Mouse (Mus musculus) gastrocnemius, adult 8-10 months (tissue): Measurements from ENCODE around the gene H2-M10.1. TPM values are rescaled to one million over a fixed set of nuclear protein-coding genes. Genes with fewer than 3 reads are reported as not detected.
"Not testable (repeated sequence)": the region's sequence is repeated elsewhere in the genome, so short reads cannot be mapped to it uniquely, and the experiment has no call there.

Source experiments
- DNase-seq, 2 experiments: peaks; one replicate each; pipeline ENCODE4 v3.0.0; 2022; ENCODE audit warnings: low spot score in 2 of 2
- total RNA-seq, 4 experiments: library from RNA; stranded (reverse); gene quantifications; 2 replicates each; pipeline ENCODE4 v1.2.4; 2022

H2-M10.1 gene
- total RNA-seq, result not detected

DNA sequence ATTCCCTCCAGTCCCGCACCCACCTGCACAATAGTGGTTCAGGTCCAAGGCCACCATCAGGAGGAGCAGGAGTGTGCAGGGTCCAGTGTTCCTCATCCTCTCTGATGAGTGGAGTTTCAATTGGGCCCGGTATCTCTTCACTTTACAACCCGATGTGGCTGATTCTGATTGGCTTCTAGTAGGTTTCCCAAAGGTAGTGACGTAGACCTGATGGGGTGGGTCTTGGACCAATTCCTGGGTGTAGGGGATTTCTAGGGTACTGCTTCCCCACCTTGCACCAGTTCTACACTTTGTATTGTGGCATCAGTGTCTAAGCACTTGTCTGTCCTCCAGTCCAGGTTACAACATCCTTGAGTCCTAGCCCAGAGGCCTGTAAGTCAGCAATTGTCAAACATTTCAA, at the start of gene H2-M10.1:
TSS of gene H2-M10.1 (minus strand) at position 101 of the 400 bp plus-strand sequence.
- DNase-seq, result no peak

DNA sequence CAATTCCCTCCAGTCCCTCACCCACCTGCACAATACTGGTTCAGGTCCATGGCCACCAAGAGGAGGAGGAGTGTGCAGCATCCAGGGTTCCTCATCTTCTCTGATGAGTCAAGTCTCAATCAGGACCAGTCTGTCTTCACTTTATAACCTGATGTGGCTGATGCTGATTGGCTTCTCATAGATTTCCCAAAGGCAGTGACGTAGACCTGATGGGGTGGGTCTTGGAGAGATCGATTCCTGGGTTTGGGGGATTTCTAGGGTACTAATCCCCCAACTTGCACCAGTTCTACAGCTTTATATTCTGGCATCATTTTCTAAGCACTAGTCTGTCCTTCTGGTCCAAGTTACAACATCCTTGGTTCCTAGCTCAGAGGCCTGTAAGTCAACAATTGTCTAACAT, 42.4 kb upstream of the H2-M10.1 start, which contains the start of gene H2-M10.3:
TSS of gene H2-M10.3 (minus strand) at position 101 of the 400 bp plus-strand sequence.
- not testable (repeated sequence) for DNase-seq

DNA sequence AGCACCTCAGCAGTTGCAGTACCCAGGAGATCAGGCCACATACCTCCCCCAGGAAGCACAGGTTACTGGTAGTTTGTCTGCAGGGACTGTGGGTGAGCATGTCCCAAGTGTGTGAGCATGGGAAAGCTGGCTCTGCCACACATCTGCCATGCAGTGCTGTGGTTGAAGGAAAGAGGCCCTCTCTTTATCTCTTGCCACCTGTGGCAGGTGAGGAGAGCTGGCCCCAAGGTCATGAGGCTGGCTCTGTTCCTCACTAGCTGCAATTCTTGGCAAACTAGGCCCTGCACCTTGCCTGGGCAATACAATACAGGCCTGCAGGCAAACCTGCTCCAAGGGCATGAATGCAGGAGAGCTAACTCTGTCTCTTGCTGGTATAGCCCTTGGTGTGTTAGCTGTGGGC, 36.4 kb upstream of the H2-M10.1 start:
- DNase-seq, result not testable (repeated sequence)

DNA sequence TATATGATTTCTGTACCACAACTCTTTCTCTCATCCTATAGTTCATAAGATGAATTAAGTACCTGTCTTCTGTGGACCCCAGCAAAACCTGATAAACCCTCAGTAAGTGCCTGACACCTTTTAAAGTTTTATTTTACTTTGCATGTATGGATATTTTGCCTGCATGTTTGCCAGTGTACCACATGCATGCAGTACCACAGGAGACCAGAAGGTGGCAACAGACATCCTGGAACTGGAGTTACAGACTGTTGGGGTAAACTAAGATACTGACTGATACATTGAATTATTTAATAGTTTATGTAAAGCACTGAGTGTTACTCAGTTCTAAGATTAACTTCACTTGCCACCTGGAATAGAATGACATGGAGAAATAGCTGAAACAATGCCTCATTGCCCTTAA, 31.6 kb upstream of the H2-M10.1 start:
- not testable (repeated sequence) for DNase-seq

DNA sequence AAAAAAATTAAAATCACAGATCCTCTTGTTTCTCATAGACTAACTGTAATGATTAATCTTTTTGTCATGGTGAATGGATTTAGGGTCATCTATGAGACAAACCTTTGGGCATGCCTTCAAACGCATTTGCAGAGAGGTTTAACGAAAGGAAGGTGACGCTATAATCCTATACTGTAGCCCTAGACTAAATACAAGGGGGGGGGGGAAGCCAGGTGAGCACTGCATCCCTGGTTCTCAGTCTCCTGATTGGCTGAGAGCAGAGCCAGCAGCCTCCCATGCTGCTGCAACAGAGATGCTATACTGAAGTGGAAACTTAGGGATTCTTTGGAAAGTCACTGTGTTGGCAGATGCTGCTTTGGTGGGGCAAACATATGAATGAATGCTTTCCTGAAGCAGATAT, 29.8 kb upstream of the H2-M10.1 start:
- DNase-seq, result no peak

DNA sequence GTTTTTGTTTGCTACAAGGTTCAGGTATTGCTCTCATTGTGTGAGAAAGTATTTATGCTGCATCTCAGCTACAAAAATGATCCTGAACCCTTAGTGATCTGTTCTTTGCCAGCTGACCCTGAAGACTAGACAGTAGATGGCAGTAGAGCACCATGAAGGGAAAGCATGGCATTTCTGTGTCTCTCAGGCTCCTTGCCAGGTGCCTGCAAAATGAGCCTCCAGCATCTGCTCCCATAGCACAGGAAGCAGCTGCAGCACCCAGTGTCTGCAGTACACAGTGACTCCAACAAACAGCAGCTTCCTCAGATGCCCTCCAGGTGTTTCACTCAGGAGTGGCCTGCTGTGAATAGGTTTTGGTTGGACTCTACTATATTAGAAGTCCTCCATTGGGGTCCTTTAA, 29.4 kb upstream of the H2-M10.1 start:
- DNase-seq, result peak; percentile 24 to 41

DNA sequence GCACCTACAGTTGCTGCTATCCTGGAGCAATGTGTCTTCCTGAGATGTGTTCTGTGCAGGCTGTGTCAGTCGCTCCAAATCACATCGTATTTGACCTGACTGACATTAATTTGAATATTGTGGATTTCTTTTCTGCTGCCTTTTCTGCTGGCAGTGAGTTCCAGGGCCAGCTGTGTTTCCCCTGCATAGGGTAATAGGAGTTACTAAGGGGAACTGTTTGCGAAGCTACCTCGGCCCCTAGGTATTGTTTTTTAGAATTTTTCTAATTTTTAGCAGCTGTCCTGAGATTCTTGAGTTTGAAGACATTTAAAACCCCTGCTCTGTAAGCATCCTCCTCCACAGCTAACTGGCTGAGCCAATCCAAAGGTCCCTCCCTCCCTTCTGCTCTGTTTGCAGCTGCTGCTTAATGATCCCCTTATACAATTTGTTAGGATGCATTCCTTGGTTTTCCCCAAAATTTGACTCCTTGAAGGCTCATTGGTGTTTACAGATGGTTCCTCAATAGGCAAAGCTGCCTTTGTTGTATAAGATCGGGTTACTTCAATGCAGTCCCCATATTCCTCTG, 10.2 kb downstream of the H2-M10.1 start:
- no peak for DNase-seq

DNA sequence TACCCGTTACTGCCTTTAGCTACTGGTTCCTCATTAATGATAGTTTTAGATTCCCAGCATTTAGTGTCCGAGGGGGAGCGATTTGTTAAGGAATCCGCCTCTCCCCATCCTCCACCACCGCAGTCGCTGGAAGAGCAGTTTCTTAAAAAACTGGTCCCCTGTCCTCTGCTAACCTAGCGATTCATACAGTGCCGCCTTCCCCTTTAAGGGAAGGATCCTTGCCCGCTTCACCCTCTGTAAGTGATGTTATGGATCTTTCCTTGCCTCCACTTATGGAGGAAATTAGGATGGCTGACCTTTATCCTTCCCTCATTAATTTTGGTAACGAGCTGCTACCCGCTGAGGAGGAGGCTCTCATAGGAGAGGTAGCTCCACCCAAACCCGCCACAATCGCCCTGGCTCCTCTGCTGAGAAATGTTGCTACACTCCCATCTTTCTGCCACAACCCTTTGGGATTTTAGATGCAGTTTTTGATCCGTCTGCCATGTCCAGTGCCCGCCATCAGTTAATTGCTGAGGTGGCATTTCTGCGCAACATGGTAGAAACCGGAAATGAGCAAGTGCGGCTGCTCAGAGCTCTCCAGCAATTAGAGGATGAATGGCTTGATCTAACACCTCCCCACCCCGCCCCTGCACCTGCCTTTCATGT, 10.8 kb downstream of the H2-M10.1 start:
- DNase-seq, result no peak

DNA sequence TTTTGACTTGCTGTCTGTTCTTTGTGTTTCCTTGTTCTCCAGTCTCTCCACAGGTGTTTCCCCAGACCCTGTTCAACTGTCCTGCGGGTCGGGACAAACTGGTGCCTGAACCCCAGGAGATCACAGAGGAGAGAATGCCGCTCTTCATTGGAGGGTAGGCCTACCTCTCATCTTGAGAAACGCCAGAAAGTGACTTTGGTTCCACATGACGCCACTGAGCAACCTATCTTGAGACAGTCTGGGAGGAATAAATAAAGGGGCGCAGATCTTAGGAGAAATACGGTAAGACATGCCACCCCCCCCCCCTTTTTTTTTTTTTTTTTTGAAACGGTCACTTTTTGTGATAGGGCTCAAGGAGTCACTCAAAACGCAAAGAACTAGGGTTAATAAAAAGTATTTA, 11.4 kb downstream of the H2-M10.1 start:
- DNase-seq, result no peak

DNA sequence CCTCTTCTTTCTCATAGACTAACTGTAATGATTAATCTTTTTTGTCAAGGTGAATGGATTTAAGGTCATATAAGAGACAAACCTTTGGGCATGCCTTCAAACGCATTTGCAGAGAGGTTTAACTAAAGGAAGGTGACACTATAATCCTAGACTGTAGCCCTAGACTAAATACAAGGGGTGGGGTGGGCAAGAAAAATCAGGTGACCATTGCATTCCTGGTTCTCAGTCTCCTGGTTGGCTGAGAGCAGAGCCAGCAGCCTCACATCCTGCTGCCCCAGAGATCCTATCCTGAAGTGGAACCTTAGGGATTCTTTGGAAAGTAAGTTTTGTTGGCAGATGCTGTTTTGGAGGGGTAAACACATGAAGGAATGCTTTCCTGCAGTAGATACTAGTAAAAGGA, 16.7 kb downstream of the H2-M10.1 start:
- DNase-seq, result no peak

DNA sequence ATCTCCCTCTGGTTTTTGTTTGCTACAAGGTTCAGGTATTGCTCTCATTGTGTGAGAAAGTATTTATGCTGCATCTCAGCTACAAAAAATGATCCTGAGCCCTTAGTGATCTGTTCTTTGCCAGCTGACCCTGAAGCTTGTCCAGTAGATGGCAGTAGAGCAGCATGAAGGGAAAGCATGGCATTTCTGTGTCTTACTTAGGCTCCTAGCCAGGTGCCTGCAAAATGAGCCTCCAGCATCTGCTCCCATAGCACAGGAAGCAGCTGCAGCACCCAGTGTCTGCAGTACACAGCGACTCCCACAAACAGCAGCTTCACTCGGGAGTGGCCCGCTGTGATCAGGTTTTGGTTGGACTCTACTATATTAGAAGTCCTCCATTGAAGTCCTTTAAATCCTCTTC, 17.1 kb downstream of the H2-M10.1 start:
- DNase-seq, result peak; percentile 25 to 38

DNA sequence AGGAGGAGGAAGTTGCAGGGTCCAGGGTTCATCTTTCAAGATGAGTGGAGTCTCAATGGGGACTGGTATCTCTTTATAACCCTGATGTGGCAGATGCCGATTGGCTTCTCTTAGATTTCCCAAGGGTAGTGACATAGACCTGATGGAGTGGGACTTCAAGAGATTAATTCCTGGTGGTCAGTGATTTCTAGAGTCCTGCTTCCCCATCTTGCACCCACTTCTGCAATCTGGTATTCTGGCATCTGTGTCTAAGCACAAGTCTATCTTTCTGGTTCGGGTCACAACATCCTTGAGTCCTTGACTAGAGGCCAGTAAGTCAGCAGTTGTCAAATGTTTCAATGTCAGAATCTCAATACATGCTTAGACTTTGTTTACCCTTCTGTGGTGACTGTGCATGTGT, 39.6 kb downstream of the H2-M10.1 start, which contains the start of gene H2-M10.2:
TSS of gene H2-M10.2 (minus strand) at position 101 of the 400 bp plus-strand sequence.
- no peak for DNase-seq

DNA sequence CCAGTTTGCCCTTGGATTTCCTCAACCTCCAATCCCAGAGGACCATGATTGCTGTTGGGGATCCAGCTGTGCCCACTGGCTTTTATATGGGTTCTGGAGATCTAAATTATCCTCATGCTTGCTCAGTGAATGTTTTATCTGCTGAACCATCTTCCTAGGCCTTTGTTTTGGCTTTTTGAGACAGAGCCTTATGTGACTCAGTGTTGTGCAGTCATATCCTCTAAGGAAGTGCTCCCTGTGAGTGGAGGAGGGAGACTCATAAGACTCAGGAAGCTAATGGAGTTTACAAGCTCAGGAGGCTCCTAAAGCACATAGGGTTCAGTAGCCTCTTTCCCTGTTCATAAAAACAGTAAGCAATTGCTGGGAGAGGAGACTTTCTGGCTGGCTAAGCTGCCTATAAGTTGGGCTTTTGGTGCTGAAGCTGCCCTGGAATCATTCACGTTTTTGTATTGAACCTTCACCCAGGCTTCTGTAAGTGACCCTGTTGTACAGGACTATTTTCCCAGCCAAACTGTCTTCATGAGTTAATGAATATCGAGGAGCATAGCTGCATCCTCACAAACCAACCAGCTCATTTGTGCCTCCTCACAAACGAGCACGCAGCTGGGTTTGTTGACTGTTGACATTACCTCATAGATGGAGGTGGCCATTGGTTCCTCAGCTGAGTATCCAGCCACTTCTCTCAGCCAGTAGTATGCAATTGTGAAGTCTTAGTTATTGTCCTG, 44.3 kb downstream of the H2-M10.1 start:
- DNase-seq, result no peak

DNA sequence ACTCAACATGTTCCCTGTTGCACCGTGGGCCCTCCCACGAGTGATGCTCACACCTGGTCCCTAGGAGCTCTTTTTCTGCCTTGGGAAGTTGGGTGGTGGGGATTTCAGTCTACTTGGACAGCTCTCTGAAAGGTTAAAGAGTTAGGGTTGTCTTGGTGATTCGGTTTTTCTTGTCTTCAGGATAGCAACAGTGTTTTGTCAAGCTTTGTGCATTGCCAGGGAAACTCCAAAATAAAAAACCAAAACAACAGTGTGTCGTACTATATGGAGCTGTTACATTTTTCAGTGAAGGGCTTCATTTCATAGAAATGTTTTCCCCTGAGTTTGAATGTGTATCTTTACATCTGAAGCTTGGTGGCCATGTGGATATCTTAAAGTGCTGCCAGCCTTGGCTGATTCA, 51.2 kb downstream of the H2-M10.1 start:
- no peak for DNase-seq

DNA sequence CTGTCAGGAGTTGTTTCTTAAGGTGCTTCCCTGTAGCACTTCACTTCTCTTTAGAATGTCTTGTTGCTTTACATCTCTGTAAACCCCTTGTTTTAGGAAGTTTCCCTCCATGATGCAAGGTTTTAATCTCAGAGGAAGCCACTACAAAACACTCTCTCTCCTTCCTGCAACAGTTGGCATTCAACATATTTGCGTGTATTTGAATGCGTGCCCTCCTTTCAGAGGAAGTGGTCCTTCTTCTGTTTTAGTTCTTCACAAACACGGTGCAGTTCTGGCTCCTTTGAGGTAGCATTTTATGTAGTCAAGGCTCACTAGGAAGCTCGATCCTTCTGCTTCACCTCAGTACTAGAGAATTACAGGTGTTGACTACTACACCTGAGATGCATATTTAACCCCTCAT, 52.2 kb downstream of the H2-M10.1 start:
- no peak for DNase-seq

Other genes with a start within 250 kb of the H2-M10.1 start
- gene Gm19684, start 204.5 kb downstream of the H2-M10.1 start, total RNA-seq, result under 1 TPM in 1 of 4 experiments, not detected in 3; 0.29 TPM
- not detected for gene Gm7030, start 196.7 kb downstream of the H2-M10.1 start, total RNA-seq
- gene Gm8909, start 157.6 kb downstream of the H2-M10.1 start, total RNA-seq, result not detected
- gene H2-T3, start 135.9 kb downstream of the H2-M10.1 start, total RNA-seq, result not detected
- 10 to 100 TPM; 31.1 to 42.0 (median 33.5) TPM for gene Rpp21, start 68.1 kb downstream of the H2-M10.1 start, total RNA-seq
- 1 to 10 TPM; 5.5 to 9.7 (median 7.5) TPM for gene Trim39, start 53.9 kb downstream of the H2-M10.1 start, total RNA-seq
- gene H2-M10.2, start 39.7 kb downstream of the H2-M10.1 start, total RNA-seq, result not detected
- not detected for gene H2-M10.3, start 42.3 kb upstream of the H2-M10.1 start, total RNA-seq
- gene H2-M10.4, start 136.2 kb upstream of the H2-M10.1 start, total RNA-seq, result not detected
- not detected for gene H2-M11, start 220.9 kb upstream of the H2-M10.1 start, total RNA-seq